Mouse (Mus musculus): ENCODE results near the gene Cuedc1.

- no peak for TF ChIP-seq POLR2A (IDR thresholded peaks at IDR 0.05; ENCODE audit: borderline replicate concordance, insufficient read depth, low read length)
- no peak for TF ChIP-seq CTCF (IDR thresholded peaks at IDR 0.05; ENCODE audit: borderline replicate concordance, insufficient read depth, low read depth, low read length)
Observed at GRCm38 (mm10) chr11:88106292-88106554, 8.4 kb downstream of the Cuedc1 start.
